Mouse (Mus musculus) embryonic facial prominence, embryonic 11.5 days (tissue): ENCODE measurements at regions not wholly inside any gene's neighbourhood (a gene's known extent, or its start where the extent isn't known, plus 50 kb on each side); places are given as distances from the start of the nearest gene placed in this dataset.
A peak's percentile ranks its signal among the peaks of the same experiment; 100 is the strongest.
"Not testable (repeated sequence)": the region's sequence is repeated elsewhere in the genome, so short reads cannot be mapped to it uniquely, and the experiment has no call there.

ENCODE experiments used
- ATAC-seq: fragments of 200-750 bp; cut with Nextera tagmentation; replicated peaks from 2 replicates; pipeline ENCODE4 v1.8.0; 2017; ENCODE audit warnings: low read depth; ENCODE audit not compliant: insufficient number of reproducible peaks, low FRiP score, low TSS enrichment
- DNase-seq: peaks from one replicate; pipeline ENCODE4 v3.0.0-alpha.2; 2015; ENCODE audit warnings: low spot score
- H3K27ac ChIP-seq: fragments of 300-500 bp; sonication (generic); replicated peaks from 2 replicates; pipeline ENCODE4 v1.5.1; 2014; ENCODE audit warnings: mild to moderate bottlenecking, low read depth, low read length, control low read depth
- H3K27me3 ChIP-seq: fragments of 300-500 bp; sonication (generic); 2 replicates; pipeline ENCODE4 v1.6.1; 2014; ENCODE audit warnings: mild to moderate bottlenecking, low read length, moderate library complexity, mixed read lengths; ENCODE audit not compliant: control insufficient read depth, insufficient read depth
- H3K36me3 ChIP-seq: fragments of 300-500 bp; sonication (generic); replicated peaks from 2 replicates; pipeline ENCODE4 v1.6.1; 2014; ENCODE audit warnings: low read depth, mild to moderate bottlenecking, low read length, moderate library complexity, mixed read lengths; ENCODE audit not compliant: control insufficient read depth, insufficient read depth
- H3K4me1 ChIP-seq: fragments of 300-500 bp; sonication (generic); 2 replicates; pipeline ENCODE4 v1.6.1; 2014; ENCODE audit warnings: low read length, mixed read lengths; ENCODE audit not compliant: control insufficient read depth, insufficient read depth
- H3K4me2 ChIP-seq: fragments of 300-500 bp; sonication (generic); 2 replicates; pipeline ENCODE4 v1.6.1; 2014; ENCODE audit warnings: low read depth, mild to moderate bottlenecking, control low read depth, low read length, moderate library complexity
- H3K4me3 ChIP-seq: fragments of 300-500 bp; sonication (generic); 2 replicates; pipeline ENCODE4 v1.5.1; 2014; ENCODE audit warnings: low read depth, low read length, control low read depth
- H3K9ac ChIP-seq: fragments of 300-500 bp; sonication (generic); replicated peaks from 2 replicates; pipeline ENCODE4 v1.6.1; 2014; ENCODE audit warnings: mild to moderate bottlenecking, control low read depth, low read length
- H3K9me3 ChIP-seq: fragments of 300-500 bp; sonication (generic); replicated peaks from 2 replicates; pipeline ENCODE4 v1.6.1; 2016; ENCODE audit warnings: mild to moderate bottlenecking, low read length, inconsistent platforms, mixed read lengths; ENCODE audit not compliant: control insufficient read depth
- WGBS: fragments of 180-500 bp; shearing (Covaris S2); extraction: QIAGEN DNeasy Blood & Tissue Kit; methylation state at CpG from one replicate; pipeline ENCODE4 v1.1.7; 2014; 5-methylcytosine and 5-hydroxymethylcytosine counted together

GRCm38 (mm10) chr11:41090391-41090900 is 335.3 kb upstream of the Ccng1 start:
- DNase-seq, H3K9ac ChIP-seq, ATAC-seq, H3K4me3 ChIP-seq, H3K27ac ChIP-seq, H3K9me3 ChIP-seq, H3K27me3 ChIP-seq, H3K4me2 ChIP-seq, H3K36me3 ChIP-seq, H3K4me1 ChIP-seq: not testable (repeated sequence)
- 95% methylated on average over 9 of the region's 14 CpGs for WGBS

- WGBS, result 75% methylated on average over 3 of the region's 3 CpGs
- Histone ChIP-seq H3K4me1 (no peaks in the 10 kb centered on the region), H3K36me3 (no peaks in the 10 kb centered on the region), H3K27me3 (no peaks in the 10 kb centered on the region), H3K9ac (no peak overlapping the region), H3K4me2 (no peak overlapping the region), H3K9me3 (no peaks in the 10 kb centered on the region), H3K4me3 (no peak overlapping the region), H3K27ac (no peak overlapping the region)
- DNase-seq (no peak), ATAC-seq (no peak)
Observed at GRCm38 (mm10) chr11:41063570-41063969, 308.5 kb upstream of the Ccng1 start.

- no peaks in the 10 kb centered on the region for H3K9me3 ChIP-seq
- WGBS, result 55% methylated on average over 3 of the region's 3 CpGs
- no peaks in the 10 kb centered on the region for H3K27me3 ChIP-seq
- H3K4me3 ChIP-seq, result no peak overlapping the region
- H3K36me3 ChIP-seq, result no peaks in the 10 kb centered on the region
- no peak overlapping the region for H3K27ac ChIP-seq
- ATAC-seq, result no peak
- no peak overlapping the region for H3K4me2 ChIP-seq
- peak; percentile 45 for DNase-seq
- H3K4me1 ChIP-seq, result no peaks in the 10 kb centered on the region
- H3K9ac ChIP-seq, result no peak overlapping the region
Observed at GRCm38 (mm10) chr11:41057796-41058195, 302.7 kb upstream of the Ccng1 start.

GRCm38 (mm10) chr11:41030018-41030417 is 274.9 kb upstream of the Ccng1 start:
- Histone ChIP-seq H3K4me2 (no peak overlapping the region), H3K27ac (no peak overlapping the region), H3K36me3 (no peaks in the 10 kb centered on the region), H3K4me1 (no peaks in the 10 kb centered on the region), H3K4me3 (no peak overlapping the region), H3K9me3 (no peaks in the 10 kb centered on the region), H3K9ac (no peak overlapping the region), H3K27me3 (no peaks in the 10 kb centered on the region)
- WGBS, result 89% methylated on average over 2 of the region's 2 CpGs
- DNase-seq, result no peak
- no peak for ATAC-seq

GRCm38 (mm10) chr11:41010096-41010495 is 255.0 kb upstream of the Ccng1 start:
- Histone ChIP-seq H3K27ac (no peak overlapping the region), H3K9ac (no peak overlapping the region), H3K9me3 (no peaks in the 10 kb centered on the region), H3K36me3 (no peaks in the 10 kb centered on the region), H3K4me2 (no peak overlapping the region), H3K4me3 (no peak overlapping the region), H3K4me1 (no peaks in the 10 kb centered on the region), H3K27me3 (no peaks in the 10 kb centered on the region)
- WGBS, result 79% methylated on average over 3 of the region's 3 CpGs
- no peak for DNase-seq
- ATAC-seq, result no peak

GRCm38 (mm10) chr11:40972806-40973205 is 217.7 kb upstream of the Ccng1 start:
- 96% methylated on average over 2 of the region's 2 CpGs for WGBS
- Histone ChIP-seq H3K9ac (no peak overlapping the region), H3K36me3 (no peaks in the 10 kb centered on the region), H3K4me3 (no peak overlapping the region), H3K4me1 (no peaks in the 10 kb centered on the region), H3K9me3 (no peaks in the 10 kb centered on the region), H3K4me2 (no peak overlapping the region), H3K27ac (no peak overlapping the region), H3K27me3 (no peaks in the 10 kb centered on the region)
- ATAC-seq (no peak), DNase-seq (no peak)

GRCm38 (mm10) chr11:40927168-40927567 is 172.1 kb upstream of the Ccng1 start:
- no peak overlapping the region for H3K4me2 ChIP-seq
- no peaks in the 10 kb centered on the region for H3K4me1 ChIP-seq
- no peak overlapping the region for H3K4me3 ChIP-seq
- no peak overlapping the region for H3K27ac ChIP-seq
- no peaks in the 10 kb centered on the region for H3K27me3 ChIP-seq
- ATAC-seq, result no peak
- 2% methylated on average over 12 of the region's 12 CpGs for WGBS
- H3K9ac ChIP-seq, result no peak overlapping the region
- no peaks in the 10 kb centered on the region for H3K9me3 ChIP-seq
- peak; percentile 78 for DNase-seq
- no peaks in the 10 kb centered on the region for H3K36me3 ChIP-seq

- Histone ChIP-seq H3K4me3 (no peak overlapping the region), H3K9me3 (no peaks in the 10 kb centered on the region), H3K36me3 (no peaks in the 10 kb centered on the region), H3K4me2 (no peak overlapping the region), H3K9ac (no peak overlapping the region), H3K27ac (no peak overlapping the region), H3K4me1 (no peaks in the 10 kb centered on the region), H3K27me3 (no peaks in the 10 kb centered on the region)
- 89% methylated on average over 1 of the region's 1 CpGs for WGBS
- ATAC-seq (no peak), DNase-seq (no peak)
Observed at GRCm38 (mm10) chr11:40891485-40891884, 136.4 kb upstream of the Ccng1 start.
